Mouse (Mus musculus): Measurements from ENCODE around the gene Enox1.

DNA sequence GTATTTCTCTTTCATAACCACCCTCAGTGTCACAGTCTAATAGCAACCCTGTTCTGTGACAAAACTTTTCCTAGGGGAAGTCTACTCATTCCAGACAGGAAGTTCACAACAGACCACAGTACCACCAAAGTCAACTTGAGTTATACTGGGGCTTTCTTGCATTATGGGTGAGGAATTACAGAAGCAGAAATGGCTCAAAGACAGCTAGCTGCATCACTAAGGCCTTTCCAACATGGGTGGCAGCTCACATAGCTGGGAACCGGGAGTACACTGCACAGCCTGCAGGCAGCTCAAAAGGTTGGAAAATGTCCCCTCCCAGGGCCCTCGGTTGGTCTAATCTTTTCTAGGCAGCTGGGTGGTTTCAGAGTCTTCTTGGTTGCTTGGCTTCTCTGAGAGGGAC, 444.9 kb downstream of the Enox1 start:
- no peak for TF ChIP-seq POLR2A (IDR thresholded peaks at IDR 0.05; ENCODE audit: low read depth, low read length)
- TF ChIP-seq CTCF (conservative IDR thresholded peaks at IDR 0.05; ENCODE audit: insufficient read depth, insufficient read length, low read depth, low read length), result no peak

Measured in kidney, adult 2 months (tissue).